ENCODE assay signal across 12 mouse cellular contexts in the genomic region with DNA sequence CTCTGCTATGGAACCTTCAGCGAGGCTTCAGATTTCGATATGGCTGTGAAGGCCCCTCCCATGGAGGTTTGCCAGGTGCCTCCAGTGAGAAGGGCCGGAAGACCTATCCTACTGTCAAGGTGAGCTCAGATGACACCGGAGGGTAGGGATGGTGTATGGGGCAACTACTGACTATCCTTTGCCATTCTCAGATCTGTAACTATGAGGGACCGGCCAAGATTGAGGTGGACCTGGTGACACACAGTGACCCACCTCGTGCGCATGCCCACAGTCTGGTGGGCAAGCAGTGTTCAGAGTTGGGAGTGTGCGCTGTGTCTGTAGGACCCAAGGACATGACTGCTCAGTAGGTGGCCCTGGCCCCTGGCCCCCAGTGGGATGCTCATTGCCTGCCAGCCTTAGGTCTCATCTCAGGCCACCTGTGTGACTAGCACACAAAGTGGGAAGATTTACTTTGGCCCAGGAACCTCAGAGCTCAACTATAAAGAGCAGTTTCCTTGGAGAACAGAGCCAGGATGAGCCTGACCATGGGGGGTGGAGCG. TPM values are rescaled to one million over a fixed set of nuclear protein-coding genes. Genes with fewer than 3 reads are reported as not detected.
DNase-seq lines count a peak whose midpoint lies in the region; ATAC-seq lines count a peak whose summit lies in the region.
"Had no signal": no experiment of that assay in that cellular context is flagged by ENCODE, and none has a peak within 500 bp of the region (broad histone marks: within the 10 kb centered on the region; RNA-seq: fewer than 3 reads in every experiment).

No protein-coding gene starts in this region.

- WGBS in heart, embryonic 15.5 days: 90% methylated on average over 9 of the region's 9 CpGs
- WGBS in liver, embryonic 13.5 days (ENCODE audit: insufficient replicate concordance): 85% methylated on average over 9 of the region's 9 CpGs
- WGBS in midbrain, embryonic 13.5 days: 91% methylated on average over 9 of the region's 9 CpGs

- intact Hi-C loops in heart, postnatal 36 days (cut with DNase I): loop anchor here (10.0 kb wide), 1 partner anchor 138 kb away; no protein-coding TSS in a partner anchor

- H3K36me3 ChIP-seq in heart, embryonic 15.5 days: peaks cover 36% of the 10 kb centered on the region
- peaks cover 31% of the 10 kb centered on the region for H3K36me3 ChIP-seq in liver, embryonic 13.5 days
- peaks cover 15% of the 10 kb centered on the region for H3K36me3 ChIP-seq in midbrain, embryonic 13.5 days

- ATAC-seq in heart, embryonic 15.5 days (replicated peaks; ENCODE audit: insufficient number of reproducible peaks, insufficient read depth, low FRiP score, low read depth): no peak
- no peak for ATAC-seq in liver, embryonic 13.5 days (ENCODE audit: low read depth)
- no peak for ATAC-seq in midbrain, embryonic 13.5 days
- ATAC-seq: hindbrain, embryonic 16.5 days had no signal

- H3K27me3 ChIP-seq in heart, embryonic 15.5 days: peaks cover 28% of the 10 kb centered on the region
- H3K27me3 ChIP-seq in liver, embryonic 13.5 days: peaks cover 24% of the 10 kb centered on the region; the same call in 1 of the 2 replicates
- peaks cover 50% of the 10 kb centered on the region for H3K27me3 ChIP-seq in midbrain, embryonic 13.5 days

- DNase-seq in adrenal gland, adult (ENCODE audit: inconsistent age in 2 of 2, low spot score in 1 of 2): peak; percentile 23 to 28
- no peak for DNase-seq in adrenal gland, adult 8-10 months
- DNase-seq in heart, postnatal 36 days: no peak
- DNase-seq in spleen, postnatal 4 days (ENCODE audit: low spot score in 2 of 2): peak; percentile 12 to 64
- no peak for DNase-seq in spleen, postnatal 14 days (ENCODE audit: low spot score in 2 of 2)
- no peak for DNase-seq in liver, embryonic 13.5 days
- DNase-seq: adrenal gland, postnatal 14 days; lung, adult 2 months had no signal

- no peaks in the 10 kb centered on the region for H3K9me3 ChIP-seq in heart, embryonic 15.5 days (replicated peaks)
- no peaks in the 10 kb centered on the region for H3K9me3 ChIP-seq in liver, embryonic 13.5 days (replicated peaks)
- H3K9me3 ChIP-seq in midbrain, embryonic 13.5 days: no peaks in the 10 kb centered on the region
- H3K9me3 ChIP-seq: kidney, embryonic 15.5 days had no signal

- peaks cover 28% of the 10 kb centered on the region for H3K4me1 ChIP-seq in heart, embryonic 15.5 days (replicated peaks)
- peaks cover 54% of the 10 kb centered on the region for H3K4me1 ChIP-seq in liver, embryonic 13.5 days (replicated peaks)
- H3K4me1 ChIP-seq in midbrain, embryonic 13.5 days (replicated peaks): peaks cover 31% of the 10 kb centered on the region

- H3K4me2 ChIP-seq in heart, embryonic 15.5 days: peak overlapping the region; percentile 99; the same call in 1 of the 2 replicates
- peak overlapping the region; percentile 2; the same call in 1 of the 2 replicates for H3K4me2 ChIP-seq in liver, embryonic 13.5 days
- H3K4me2 ChIP-seq in midbrain, embryonic 13.5 days (replicated peaks): no peak overlapping the region

- H3K27ac ChIP-seq in heart, embryonic 15.5 days: no peak overlapping the region
- no peak overlapping the region for H3K27ac ChIP-seq in liver, embryonic 13.5 days
- no peak overlapping the region for H3K27ac ChIP-seq in midbrain, embryonic 13.5 days

- H3K4me3 ChIP-seq in heart, embryonic 15.5 days: 0 out of 2 replicates have a peak overlapping the region, but pooled peaks have one; percentile 86
- no peak overlapping the region for H3K4me3 ChIP-seq in liver, embryonic 13.5 days (replicated peaks)
- H3K4me3 ChIP-seq in midbrain, embryonic 13.5 days (replicated peaks): no peak overlapping the region

- no peak overlapping the region for H3K9ac ChIP-seq in heart, embryonic 15.5 days
- no peak overlapping the region for H3K9ac ChIP-seq in liver, embryonic 13.5 days
- H3K9ac ChIP-seq in midbrain, embryonic 13.5 days (replicated peaks): no peak overlapping the region

RNA-seq across cellular contexts. Expression of gene Nfkb2, which starts 2.7 kb away (rescaled TPM):
- 10 to 100 TPM; 35.6 to 40.1 (median 37.3) TPM for total RNA-seq in adrenal gland, adult 8-10 months (2022)
- 7.7 and 13.5 TPM in 2 replicates for polyA plus RNA-seq in heart, embryonic 15.5 days (2015; fragmentation: Nextera tagmentation; extraction: Ambion mirVana)
- 10 to 100 TPM; 16.6 to 22.8 TPM for total RNA-seq in heart, postnatal 36 days (2021)
- polyA plus RNA-seq in liver, embryonic 13.5 days (2015; fragmentation: Nextera tagmentation; extraction: Ambion mirVana): 3.9 and 4.3 TPM in 2 replicates
- 1.8 and 2.3 TPM in 2 replicates for polyA plus RNA-seq in midbrain, embryonic 13.5 days (2015; fragmentation: Nextera tagmentation; extraction: Ambion mirVana)

RNA-seq across cellular contexts. Expression of gene Psd, which starts 20.1 kb away (rescaled TPM):
- total RNA-seq in adrenal gland, adult 8-10 months (2022): 10 to 100 TPM in 3 of 4 experiments, 1 to 10 TPM in 1; 7.9 to 14.9 (median 13.1) TPM
- 4.5 and 6.8 TPM in 2 replicates for polyA plus RNA-seq in heart, embryonic 15.5 days (2015; fragmentation: Nextera tagmentation; extraction: Ambion mirVana)
- 1 to 10 TPM in 1 of 2 experiments, under 1 TPM in 1; 0.57 to 1.3 TPM for total RNA-seq in heart, postnatal 36 days (2021)
- 5.8 and 7.1 TPM in 2 replicates for polyA plus RNA-seq in liver, embryonic 13.5 days (2015; fragmentation: Nextera tagmentation; extraction: Ambion mirVana)
- 61.7 and 69.0 TPM in 2 replicates for polyA plus RNA-seq in midbrain, embryonic 13.5 days (2015; fragmentation: Nextera tagmentation; extraction: Ambion mirVana)

RNA-seq across cellular contexts. Expression of gene Fbxl15, which starts 21.2 kb away (rescaled TPM):
- total RNA-seq in adrenal gland, adult 8-10 months (2022): 10 to 100 TPM; 11.9 to 16.2 (median 13.2) TPM
- polyA plus RNA-seq in heart, embryonic 15.5 days (2015; fragmentation: Nextera tagmentation; extraction: Ambion mirVana): 10.5 and 11.4 TPM in 2 replicates
- total RNA-seq in heart, postnatal 36 days (2021): 1 to 10 TPM; 4.2 to 4.4 TPM
- polyA plus RNA-seq in liver, embryonic 13.5 days (2015; fragmentation: Nextera tagmentation; extraction: Ambion mirVana): 11.2 and 12.1 TPM in 2 replicates
- polyA plus RNA-seq in midbrain, embryonic 13.5 days (2015; fragmentation: Nextera tagmentation; extraction: Ambion mirVana): 40.8 and 44.2 TPM in 2 replicates

RNA-seq across cellular contexts. Expression of gene Cuedc2, which starts 31.7 kb away (rescaled TPM):
- total RNA-seq in adrenal gland, adult 8-10 months (2022): 100 to 1,000 TPM in 2 of 4 experiments, 10 to 100 TPM in 2; 77.2 to 109 (median 89.6) TPM
- polyA plus RNA-seq in heart, embryonic 15.5 days (2015; fragmentation: Nextera tagmentation; extraction: Ambion mirVana): 118 and 139 TPM in 2 replicates
- 10 to 100 TPM; 87.2 to 94.6 TPM for total RNA-seq in heart, postnatal 36 days (2021)
- 85.6 and 86.7 TPM in 2 replicates for polyA plus RNA-seq in liver, embryonic 13.5 days (2015; fragmentation: Nextera tagmentation; extraction: Ambion mirVana)
- 290 TPM in 2 replicates for polyA plus RNA-seq in midbrain, embryonic 13.5 days (2015; fragmentation: Nextera tagmentation; extraction: Ambion mirVana)

RNA-seq across cellular contexts. Expression of gene Mfsd13a, which starts 34.1 kb away (rescaled TPM):
- 10 to 100 TPM; 11.7 to 21.1 (median 16.6) TPM for total RNA-seq in adrenal gland, adult 8-10 months (2022)
- polyA plus RNA-seq in heart, embryonic 15.5 days (2015; fragmentation: Nextera tagmentation; extraction: Ambion mirVana): 4.1 and 7.5 TPM in 2 replicates
- total RNA-seq in heart, postnatal 36 days (2021): 1 to 10 TPM; 2.4 to 2.5 TPM
- 10.6 and 12.3 TPM in 2 replicates for polyA plus RNA-seq in liver, embryonic 13.5 days (2015; fragmentation: Nextera tagmentation; extraction: Ambion mirVana)
- polyA plus RNA-seq in midbrain, embryonic 13.5 days (2015; fragmentation: Nextera tagmentation; extraction: Ambion mirVana): 7.8 and 9.2 TPM in 2 replicates

Comparison
In these comparisons a context has a peak if more than half of its experiments do, and no peak if none do; other contexts are left out.
1. DNase-seq: peak in adrenal gland, adult (2 of 2) and spleen, postnatal 4 days (2 of 2); none in adrenal gland, adult 8-10 months (single experiment), heart, postnatal 36 days (0 of 2), spleen, postnatal 14 days (0 of 2) and liver, embryonic 13.5 days (single experiment).